Mouse (Mus musculus): ENCODE data around the gene Vmn1r101.
"Not testable (repeated sequence)": the region's sequence is repeated elsewhere in the genome, so short reads cannot be mapped to it uniquely, and the experiment has no call there.

Gene Vmn1r101

GRCm38 (mm10) chr7:20442493-20442892, at the start of gene Vmn1r101:
TSS of gene Vmn1r101 (minus strand) at chr7:20442593.
- DNase-seq (ENCODE audit: low spot score in 2 of 2) = not testable (repeated sequence)

- DNase-seq (ENCODE audit: low spot score in 2 of 2) = not testable (repeated sequence)
Observed at GRCm38 (mm10) chr7:20474825-20475224, 32.4 kb upstream of the Vmn1r101 start, which contains the start of gene Gm10670. TSS of gene Gm10670 (minus strand) at chr7:20474925.

DNA sequence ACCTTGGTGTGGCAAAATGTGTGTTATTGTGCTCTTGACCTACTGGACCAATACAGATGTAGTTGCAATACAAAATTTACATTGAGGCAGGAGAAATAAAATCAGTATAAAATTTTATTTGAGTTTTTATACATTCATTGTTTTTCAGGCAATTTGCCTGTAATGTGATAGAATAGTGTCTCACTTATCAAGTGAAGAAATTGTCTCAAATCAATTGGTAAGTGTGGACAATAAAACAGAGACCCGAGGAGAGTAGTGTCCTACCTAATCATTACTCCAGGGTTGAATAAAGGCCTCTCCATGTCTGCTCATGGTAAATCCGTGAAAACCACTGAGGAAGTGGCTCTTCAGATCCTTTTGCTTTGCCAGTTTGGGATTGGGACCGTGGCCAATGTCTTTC, 24.8 kb downstream of the Vmn1r101 start, which contains the start of gene Vmn1r100:
Gene Vmn1r100 (plus strand): TSS at position 301 of the 400 bp plus-strand sequence.
- DNase-seq (ENCODE audit: low spot score in 2 of 2) = not testable (repeated sequence)
